Mouse (Mus musculus) spleen, postnatal 10 days (tissue): ENCODE data around the gene Irf2bpl.

Experiments
- DNase-seq, 2 experiments: peaks; one replicate each; pipeline ENCODE4 v3.0.0; 2021 to 2022; ENCODE audit warnings: low spot score in 2 of 2

The Irf2bpl gene

DNA sequence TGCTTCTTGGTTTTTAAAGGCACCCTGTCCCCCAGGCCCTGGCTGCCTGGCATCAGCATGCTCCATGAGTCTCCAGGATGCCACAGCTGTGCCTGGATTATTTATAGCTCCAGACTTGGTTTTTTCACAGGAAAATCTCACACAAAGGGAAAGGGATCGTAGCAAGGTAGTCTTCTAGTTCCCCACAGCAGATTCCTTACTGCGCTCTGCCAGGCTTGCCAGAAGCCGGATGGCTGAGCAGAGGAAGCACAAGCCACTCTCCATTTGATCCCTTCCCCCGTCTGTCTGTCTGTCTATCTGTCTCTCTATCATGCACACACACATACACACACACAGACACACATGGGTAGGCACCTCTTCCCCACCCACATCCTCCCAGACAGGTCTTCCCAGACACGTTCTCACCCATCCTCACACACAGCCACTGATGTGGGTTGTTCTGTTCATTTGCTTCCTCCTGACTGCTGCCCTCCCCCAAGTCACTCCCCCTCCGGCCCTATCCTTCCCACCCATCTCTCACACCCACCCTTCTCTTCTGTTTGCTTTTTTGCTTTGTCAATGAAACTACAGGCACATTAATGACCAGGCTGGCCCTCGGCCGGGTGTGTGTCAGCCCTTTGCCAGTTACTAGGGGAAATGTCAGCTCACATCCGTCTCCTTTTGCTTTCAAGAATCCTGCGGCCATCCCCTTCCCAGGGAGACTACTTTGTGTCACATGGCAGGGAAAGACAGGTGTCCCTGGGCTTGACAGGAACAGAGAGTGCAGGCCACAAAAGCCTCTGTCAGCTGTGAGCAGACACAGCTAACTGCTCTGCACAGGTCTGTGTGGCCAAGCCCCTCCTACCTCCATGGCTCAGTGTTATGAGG lies 24.4 kb downstream of the Irf2bpl start:
- no peak for DNase-seq

DNA sequence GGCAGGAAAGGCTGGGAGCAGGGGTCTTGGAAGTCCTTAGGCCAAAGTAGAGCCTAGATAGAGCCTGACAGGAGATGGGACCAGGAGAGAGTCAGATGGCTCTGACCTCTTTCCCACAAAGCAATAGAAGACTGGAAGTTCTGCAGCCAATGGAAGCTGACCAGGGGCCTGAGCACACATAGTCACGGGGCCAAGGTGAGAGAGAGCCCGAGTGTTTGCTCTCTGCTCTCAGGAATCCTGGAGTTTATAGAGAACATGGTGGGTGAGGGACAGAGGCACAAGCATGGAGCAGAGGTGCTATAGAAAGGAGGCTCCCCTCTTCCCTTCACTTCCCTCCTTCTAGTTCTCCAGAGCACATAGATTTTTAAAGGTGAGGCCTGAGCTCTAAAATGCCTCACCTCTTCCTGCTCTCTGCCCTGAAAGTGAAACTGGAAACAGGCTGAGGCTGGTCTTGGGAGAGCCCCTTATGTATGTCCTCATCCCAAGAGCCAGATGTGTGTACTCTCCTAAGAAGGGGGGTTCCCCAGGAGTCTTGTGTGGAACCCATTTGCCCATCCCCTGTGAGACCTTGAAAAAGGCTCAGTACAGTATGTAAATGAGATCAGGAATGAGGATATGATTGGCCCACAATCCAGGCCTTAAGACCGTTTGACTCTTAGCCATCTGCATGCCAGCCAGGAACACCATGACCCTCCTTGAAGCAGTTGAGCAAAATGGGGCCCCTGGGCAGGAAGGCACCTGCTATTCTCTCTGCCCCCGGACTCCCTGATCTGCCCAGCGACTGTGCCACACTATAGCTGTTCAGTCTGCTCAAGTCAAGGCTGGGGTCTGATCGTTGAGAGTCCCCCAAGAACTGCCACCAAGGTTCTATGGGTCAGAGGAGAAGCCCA lies 25.4 kb downstream of the Irf2bpl start:
- no peak for DNase-seq

DNA sequence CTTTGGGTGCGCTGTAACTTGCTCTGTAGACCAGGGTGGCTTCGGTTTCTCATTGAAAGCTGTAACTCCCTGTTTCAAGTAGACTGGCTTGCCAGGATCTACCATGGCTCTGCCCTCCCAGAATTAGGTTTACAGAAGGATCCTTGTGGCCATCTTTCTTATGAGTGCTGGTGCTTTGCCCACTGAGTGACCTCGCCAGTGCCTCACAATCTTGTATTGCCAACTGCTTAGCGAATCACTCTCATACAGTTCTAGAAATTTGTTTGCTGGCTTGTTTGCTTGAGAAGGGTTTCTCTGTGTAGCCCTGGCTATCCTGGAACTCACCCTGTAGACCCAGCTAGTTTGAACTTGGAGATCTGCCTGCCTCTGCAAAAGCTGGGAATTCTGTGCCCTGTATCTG lies 26.1 kb downstream of the Irf2bpl start:
- DNase-seq = no peak

DNA sequence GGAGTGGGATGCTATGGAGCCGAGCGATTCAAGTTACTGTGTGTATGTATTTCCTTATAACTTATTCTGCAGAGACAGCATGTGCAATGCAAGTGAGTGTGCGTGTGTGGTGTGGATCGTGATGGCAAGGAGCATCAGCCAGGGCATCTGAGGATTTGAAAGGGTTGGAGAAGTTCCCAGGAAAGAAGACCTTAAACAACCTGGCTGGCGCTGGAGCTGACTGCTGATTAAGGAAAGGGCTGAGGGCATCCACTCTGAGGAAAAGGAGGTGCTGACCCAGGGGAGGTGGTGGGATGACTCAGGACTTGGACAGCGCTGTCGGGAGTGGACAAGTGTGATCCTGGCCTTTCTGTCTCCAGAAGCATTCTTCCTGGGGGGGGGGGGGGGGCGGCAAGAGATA lies 27.3 kb downstream of the Irf2bpl start:
- DNase-seq = no peak

DNA sequence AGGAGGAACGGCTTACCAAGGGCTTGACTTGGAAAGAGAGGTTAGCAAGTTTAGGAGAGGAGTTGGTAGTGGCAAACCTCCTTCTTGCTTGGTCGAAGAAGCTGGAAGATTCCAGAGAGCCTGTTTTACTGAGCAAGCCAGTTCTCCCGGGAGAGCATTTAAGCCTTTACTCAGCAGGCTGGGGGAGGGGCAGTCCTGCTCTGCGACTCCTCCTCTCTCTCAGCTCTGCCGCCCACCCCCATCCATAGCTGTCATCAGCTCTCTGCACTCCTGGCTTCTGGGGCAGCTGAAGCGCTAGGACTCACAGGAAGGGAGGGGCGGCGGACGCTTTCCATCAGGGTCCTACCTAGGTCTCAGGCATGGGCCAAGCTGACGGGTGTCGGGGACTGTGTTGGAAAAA lies 28.9 kb downstream of the Irf2bpl start:
- DNase-seq = no peak

DNA sequence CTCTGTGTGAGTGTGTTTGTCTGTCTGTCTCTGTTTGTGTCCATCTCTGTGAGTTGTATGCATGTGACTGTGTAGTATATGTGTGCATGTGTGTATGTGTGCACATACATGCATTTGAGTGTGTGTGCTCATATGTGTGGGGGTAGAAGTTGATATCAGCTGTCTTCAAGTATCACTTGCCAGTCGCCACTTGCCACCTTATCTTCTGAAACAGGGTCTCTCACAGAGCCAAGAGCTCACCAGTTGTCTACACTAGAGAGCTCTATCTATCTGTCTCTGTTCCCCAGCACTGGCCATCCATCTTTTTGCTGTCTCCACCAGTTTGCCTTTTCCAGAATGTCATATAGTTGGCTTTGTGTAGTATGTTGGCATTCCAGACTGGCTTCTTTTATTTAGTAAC lies 31.1 kb downstream of the Irf2bpl start:
- no peak for DNase-seq

DNA sequence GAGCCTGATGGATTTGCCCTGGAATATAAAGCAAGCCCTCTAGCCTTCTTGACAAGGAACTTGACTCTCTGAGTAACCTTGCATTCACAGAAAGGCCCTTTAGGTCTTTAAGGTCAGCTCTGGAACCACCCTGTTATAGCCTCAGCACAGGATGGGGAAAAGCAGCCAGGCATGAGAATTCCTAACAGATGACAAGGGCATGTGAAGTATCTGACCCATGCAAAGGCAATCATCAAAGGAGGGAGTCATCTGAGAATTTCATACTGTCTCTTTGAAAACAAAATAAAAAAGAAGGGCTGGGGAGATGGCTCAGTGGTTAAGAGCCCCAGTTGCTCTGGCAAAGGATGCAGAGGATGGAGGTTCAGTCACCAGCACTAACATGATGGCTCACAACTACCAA lies 33.3 kb downstream of the Irf2bpl start:
- DNase-seq = no peak

DNA sequence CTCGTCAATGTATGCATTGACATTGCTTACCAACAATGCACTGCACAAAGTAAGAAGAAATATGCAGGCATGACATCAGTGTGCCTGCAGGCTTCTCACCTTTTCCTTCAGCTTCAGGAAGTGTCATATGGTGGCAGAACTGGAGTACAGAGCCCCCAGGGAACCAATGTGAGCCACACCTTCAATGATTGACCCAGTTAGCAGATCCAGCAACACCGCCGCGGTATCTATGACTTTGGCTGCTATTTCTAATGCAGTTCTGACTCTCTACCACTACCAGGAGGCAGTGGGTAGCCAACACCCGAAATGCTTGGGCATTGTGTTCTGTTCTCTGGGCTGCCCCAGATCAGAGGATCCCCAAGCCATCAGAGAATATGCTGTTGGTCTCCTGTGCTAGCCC lies 33.9 kb downstream of the Irf2bpl start:
- DNase-seq = no peak

DNA sequence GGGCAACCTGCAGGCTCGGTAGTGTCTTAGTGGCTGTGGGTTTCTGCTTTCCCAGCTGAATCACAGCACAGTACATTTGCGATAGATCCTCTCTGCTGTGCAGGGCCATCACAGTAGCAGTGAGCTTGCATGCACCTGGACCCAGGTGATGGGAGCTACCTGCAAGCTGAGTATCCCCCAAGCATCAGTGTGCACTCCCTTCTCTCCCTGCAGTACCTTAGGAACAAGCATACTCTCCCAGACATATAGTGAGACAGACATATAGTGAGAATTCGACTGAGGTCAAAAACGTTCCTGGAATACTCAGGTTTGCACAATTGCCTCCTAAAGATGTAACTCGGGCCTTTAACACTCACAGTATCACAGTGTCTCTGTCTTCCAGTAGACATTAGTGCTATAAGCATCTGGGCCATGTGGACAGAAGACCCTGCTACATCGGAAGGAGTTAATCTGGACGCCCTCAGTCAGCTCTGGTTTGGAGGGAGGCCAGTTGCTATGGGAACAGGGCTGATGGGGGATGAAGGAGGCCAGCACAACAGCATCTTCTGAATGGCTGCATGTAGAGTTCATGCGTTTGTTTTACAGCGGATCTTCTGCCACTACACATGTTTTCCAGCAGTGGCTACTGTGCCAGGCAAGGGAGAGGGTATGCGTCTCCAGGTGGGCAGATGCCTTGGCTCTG lies 34.5 kb downstream of the Irf2bpl start:
- DNase-seq = no peak

DNA sequence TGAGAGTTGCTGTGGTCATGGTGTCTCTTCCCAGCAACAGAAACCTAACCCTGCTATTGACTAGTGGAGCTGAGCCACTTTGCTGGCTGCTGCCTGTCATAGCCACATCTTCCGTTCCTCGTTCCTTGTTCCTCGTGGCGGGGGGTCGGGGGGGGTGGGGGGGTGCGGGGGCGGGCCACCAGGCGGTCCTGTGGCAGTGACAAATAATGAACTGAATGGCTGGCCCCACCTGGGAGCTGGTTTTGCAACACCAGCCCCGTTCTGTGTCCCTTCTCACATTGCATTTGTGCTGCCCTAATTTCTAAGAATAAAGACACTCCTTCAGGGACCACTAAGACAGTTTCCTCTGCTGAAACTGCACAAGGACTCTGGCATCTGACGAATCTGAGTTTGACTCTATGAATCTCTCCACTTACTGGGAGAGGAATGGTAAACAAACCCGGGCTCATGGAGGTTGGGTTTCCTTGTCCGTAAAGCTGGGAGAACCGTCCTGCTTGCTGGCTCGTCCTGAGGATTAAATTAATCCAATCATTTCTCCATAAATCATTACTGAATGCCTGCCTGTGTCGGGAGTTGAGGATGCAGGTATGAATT lies 41.6 kb downstream of the Irf2bpl start:
- no peak for DNase-seq

DNA sequence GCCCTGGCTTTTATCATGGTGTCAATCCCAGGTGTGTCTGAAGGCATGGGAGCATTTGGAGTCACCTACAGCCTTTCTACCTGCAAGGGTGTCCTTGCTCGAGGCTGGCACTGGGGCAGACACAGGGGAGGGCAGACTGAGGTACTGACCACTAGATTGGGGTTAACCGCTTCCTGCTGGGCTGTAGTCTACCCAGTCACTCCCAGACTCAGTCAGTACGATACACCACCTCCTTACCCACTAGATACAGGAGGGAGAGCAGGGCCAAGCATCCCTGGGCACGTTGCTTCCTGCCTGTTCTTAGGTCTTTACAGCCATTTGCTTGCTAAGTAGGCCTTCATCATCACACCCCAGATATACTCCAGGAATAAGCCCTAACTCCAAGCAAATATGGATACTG lies 44.1 kb downstream of the Irf2bpl start:
- no peak for DNase-seq

DNA sequence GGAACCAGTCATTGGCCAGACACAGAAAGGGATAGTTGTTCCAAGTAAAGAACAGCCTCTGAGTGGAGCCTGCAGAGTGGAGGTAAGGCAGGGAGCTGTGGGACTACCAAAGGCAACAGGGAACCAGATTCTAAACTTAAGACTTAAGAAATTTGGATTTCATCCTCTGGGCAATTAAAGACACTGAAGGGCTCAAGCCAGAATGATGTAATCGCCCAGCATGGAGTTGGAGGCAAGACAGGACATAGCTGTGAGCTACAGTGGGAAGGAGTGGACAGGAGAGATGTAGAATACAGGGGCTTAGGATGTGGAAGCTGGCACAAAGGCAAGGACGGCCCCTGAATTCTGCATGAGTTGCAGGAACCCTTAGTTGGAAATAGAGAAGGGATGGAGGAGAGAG lies 46.4 kb downstream of the Irf2bpl start:
- DNase-seq = no peak

DNA sequence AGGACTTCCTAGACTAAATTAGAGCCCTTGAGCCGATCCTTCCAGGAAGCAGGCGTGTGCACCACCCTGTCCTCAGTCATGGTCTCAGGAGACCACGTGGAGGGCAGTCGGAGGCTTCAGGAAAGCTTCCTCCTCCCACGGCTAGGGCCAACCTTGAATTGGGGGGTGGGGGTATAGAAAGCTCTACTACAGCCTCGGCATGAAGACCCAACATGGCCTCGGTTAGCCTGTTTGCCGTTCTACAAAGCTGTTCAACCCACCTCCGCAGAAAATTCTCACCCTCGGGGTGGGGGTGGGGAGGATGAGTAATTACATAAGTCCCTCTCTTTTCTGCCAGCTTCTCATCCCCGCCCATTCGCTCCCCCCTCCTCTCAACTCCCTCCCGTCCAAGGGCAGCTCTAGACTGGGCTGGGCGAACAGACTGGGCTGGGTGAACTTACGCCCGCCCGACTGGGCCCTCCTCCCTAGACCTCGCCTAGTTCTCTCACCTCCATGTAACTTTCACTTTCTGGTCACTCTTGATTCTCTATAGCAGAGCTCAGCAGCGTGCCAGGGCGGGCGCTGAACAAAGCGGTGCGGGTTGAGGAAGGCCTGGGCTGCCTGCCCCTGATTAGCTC lies 48.1 kb downstream of the Irf2bpl start:
- DNase-seq = peak; percentile 68 to 83

DNA sequence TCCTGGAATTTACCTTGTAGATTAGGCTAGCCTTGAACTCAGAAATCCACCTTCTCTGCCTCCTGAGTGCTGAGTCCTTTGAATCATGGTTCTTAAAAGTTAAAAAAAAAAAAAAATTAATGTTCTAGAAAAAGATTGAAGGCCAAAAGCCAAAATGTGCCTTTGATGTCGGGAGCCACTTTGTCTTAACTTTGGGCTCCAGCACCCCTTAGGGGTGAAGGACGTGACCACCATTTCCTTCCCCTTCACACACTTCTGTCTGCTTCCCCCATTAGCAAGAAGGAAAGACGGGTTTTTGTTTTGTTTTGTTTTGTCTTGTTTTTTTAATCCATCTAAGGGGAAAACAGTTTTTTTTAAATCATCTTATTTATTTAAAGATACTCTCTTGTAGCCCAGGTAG lies 48.7 kb downstream of the Irf2bpl start:
- DNase-seq = no peak

DNA sequence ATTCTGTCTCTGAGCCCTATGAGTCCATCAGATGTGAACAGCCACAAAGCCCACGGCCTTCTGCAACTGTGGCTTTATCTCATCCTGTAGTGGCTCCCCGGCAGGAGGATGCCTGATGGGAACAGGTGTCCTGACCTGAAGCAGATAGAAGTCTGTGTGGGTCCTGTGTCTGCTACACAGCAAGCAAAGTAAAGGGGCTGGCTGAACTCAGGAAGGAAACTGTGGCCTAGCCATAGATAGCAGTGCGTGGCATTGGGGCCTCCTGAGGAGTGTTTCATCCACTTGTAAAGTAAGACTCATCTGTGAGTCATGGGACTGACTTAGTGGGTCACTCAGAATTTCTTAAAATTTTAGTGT lies 50.2 kb downstream of the Irf2bpl start:
- DNase-seq = peak; percentile 45 to 51

DNA sequence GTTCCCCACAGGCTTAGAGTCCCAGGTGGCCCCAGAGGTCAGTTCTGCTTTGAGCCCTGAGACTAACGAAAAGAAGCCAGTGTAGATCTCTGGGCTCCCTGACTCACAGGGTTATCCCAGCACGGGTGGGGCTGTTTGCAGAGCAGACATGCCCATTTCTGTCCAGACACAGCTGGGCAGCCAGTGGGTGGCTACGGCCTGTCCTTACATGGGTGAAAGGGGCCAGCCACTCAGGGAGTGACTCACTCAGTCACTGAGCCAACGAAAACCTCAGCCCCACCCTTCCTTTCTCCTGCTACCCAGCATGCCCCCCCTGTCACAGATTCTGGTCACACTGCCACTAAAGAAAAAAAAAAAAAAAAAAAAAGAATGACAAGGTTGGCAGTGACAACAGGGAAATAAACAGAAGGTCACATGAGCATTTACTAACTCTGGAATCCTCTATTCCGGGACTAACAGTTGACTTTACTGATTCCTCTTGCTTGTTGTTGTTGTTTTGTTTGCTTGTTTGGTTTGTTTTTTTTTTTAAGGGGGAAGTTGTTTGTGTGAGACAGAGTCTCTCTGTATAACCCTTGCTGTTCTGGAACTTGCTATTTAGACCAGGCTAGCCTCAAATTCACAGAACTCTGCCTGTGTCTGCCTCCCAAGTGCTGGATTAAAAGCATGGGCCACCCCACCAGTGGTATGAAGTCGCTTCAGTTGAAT lies 50.7 kb downstream of the Irf2bpl start:
- peak; percentile 58 to 74 for DNase-seq

DNA sequence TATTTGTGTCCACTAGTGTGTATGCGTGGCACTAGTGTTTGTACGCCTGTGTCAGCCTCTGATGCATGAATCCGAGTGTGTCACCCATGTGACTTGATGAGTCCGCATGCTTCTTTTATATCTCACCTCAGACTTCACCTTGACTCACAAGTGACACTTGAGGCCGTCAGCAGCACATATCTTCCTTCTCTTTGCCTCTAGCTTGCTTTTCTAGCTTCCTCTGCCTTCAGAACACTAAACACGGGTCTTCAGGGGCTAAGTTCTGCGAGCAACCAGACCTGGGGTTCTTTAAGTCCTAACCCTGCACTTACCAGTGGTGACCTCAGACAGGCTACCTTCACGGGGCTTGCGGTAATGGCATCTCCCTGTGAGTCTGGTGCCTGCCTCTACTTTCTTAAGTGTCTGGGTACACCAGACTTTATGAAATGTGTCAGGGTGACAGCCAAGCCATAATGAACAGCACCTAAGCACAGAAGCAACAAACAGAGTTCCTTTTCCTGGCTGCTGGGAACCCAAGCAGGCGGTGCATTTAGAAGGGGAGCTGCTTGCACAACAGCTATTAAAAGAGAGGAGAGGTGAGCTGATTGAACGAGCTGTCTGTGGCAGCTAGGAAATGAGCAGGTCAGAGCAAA lies 51.9 kb downstream of the Irf2bpl start:
- DNase-seq = peak in 1 of 2 experiments; percentile 42

DNA sequence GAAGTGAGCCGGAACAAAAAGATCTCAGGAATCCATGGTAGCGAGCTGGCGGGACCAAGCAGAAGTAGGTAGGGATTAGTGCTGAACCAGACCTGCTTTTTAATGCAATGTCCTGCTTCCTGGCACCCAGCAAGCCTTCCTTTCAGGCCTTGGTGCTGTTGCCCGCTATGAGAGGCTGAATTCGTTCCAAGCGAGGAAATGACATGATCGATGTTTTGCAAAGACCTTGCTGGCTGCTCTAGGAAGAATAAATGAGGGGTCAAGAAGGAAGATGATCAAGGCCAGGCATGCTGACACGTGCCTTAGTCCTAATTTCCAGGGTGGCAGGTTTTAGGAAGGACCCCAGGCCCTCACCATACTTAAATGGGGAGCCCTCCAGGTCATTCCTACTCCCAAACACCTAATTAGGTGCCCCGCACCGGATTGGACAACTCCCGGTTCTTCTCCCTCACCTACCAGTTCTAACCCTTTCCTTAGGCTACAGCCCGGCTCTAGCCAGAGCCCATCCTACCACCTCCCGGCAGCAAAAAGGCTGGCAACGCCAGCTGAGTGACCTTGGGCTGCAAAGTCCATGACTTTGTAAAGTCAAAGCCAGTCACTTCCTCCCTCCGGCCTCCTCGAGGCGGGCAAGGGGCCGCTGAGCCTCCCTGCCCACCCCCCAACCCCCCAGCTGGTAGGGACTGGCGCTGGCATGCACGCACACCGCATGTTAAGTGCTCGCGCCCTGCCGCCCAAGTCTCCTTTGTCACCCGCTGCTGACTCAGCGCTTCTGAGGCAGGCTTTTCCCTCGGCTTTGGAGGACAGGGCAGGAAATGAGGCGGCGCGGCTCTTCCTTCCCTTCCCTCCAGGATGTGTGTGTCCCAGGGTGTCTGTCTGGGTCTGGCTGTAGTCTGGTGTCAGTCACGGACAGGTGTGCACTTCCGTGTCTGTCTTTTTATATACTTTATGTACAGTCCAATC lies 52.7 kb downstream of the Irf2bpl start:
- peak; percentile 60 to 78 for DNase-seq
